Mouse (Mus musculus) E14TG2a.4 (cell line): ENCODE results near the gene Gm45021.

Source experiments
- CTCF ChIP-seq: conservative IDR thresholded peaks from 2 replicates; pipeline ENCODE4 v1.5.1; 2014; ENCODE audit warnings: low read length
- NANOG ChIP-seq: IDR thresholded peaks from 2 replicates; pipeline ENCODE4 v1.6.1; 2014; ENCODE audit warnings: borderline replicate concordance, low read length, mixed read lengths

DNA sequence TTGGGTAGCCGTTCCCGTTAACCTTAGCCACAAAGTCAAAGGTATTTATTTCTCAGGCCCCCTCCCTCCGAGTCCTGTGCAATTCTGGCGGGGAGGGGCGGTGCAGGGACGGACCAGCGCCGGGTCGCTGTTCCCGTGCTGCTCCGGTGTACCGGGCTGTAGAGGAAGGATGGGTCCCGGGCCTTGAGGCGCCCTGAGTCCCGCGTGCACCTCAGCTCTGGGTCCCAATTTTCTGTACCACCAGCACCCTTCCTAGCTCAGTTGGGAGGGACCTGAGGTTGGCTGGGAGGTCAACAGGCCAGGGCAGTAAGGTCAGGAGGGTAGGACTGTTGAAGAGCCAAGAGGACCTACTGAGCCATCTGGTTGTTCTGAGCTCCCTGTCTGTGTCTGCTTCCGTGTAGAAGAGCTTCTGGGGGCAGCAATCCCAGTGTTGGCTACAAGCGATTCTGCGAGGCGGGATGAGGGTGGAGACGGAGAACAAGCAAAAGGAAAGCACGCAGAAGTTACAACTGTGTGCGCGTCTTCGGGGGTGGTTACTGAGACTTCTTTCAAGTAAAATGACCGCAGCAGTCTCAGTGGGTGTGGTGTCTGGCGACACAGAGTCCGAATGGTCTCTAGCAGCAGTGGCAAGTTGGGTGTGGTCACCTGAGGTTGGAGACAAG lies 12.8 kb downstream of the Gm45021 start:
- no peak for TF ChIP-seq NANOG
- no peak for TF ChIP-seq CTCF
